8 mouse cellular contexts compared by ENCODE assay signal in the genomic region with DNA sequence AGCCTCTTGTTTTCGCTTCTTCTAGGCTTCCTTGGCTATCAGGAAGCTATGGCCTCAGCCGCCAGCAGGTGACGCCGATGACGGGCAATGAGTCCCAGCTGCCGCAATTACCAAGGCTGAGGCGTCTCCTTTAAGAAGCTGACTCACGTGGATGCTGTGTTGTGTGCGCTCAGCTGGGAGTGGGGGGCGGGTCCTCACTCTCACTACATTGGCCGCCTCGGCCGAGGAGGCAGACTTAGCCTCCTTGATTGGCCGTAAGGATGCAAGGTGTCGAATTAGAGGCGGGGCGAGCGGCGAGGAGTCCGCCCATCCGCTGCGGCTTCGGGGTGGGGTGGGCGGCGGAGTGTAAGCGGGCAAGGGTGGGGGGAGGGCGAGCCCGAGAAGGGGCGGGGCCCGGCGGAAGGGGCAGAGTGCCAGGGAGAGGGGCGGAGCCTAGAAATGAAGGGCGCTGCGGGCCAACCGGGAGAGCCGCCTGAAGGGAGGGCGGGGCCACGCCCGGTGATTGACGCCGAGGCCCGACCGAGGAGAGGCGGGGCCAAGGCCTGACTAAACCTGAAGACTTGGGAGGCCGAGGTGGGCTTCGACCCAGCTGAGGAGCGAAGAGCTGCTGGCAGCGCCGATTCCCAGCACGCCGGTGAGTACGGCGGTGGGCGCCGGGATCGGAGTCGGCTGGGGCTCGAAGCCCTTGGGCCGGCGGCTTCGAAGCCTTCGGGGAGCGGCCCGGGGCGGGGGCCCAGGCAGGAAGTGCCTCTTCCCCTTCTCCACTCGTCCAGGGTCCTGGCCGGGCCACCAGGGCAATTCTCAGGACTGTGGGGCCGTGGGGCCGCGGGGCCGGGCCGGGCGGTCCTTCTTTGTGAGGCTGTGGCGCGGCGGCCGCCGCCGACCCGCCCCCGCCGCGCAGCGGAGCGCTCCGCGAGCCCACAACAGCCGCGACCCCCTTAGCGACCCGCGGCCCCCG. TPM values are rescaled to one million over a fixed set of nuclear protein-coding genes. Genes with fewer than 3 reads are reported as not detected.
DNase-seq lines count a peak whose midpoint lies in the region; ATAC-seq lines count a peak whose summit lies in the region.

TSS of gene Ypel5 (plus strand) at position 296 of the 958 bp plus-strand sequence.

- no peaks in the 10 kb centered on the region for H3K27me3 ChIP-seq in heart, embryonic 10.5 days (ENCODE audit: insufficient read depth, poor library complexity, severe bottlenecking)
- no peaks in the 10 kb centered on the region for H3K27me3 ChIP-seq in kidney, embryonic 15.5 days

- peak within 1 kb of the TSS; percentile 73 for H3K4me2 ChIP-seq in kidney, embryonic 15.5 days

- H3K9me3 ChIP-seq in heart, embryonic 10.5 days: no peaks in the 10 kb centered on the region
- no peaks in the 10 kb centered on the region for H3K9me3 ChIP-seq in kidney, embryonic 15.5 days (replicated peaks)

- H3K4me3 ChIP-seq in heart, embryonic 10.5 days: peak within 1 kb of the TSS; percentile 97
- peak within 1 kb of the TSS; percentile 96 for H3K4me3 ChIP-seq in kidney, embryonic 15.5 days (replicated peaks)

- peak within 1 kb of the TSS; percentile 98 for H3K27ac ChIP-seq in heart, embryonic 10.5 days
- peak within 1 kb of the TSS; percentile 98 for H3K27ac ChIP-seq in kidney, embryonic 15.5 days

- peak; percentile 97 to 98 for DNase-seq in B cell, adult 2 months
- DNase-seq in brain, adult 2 months (ENCODE audit: low read depth, low spot score): peak; percentile 100
- DNase-seq in heart, embryonic 10.5 days (ENCODE audit: low spot score): peak; percentile 100
- DNase-seq in liver: peak; percentile 99
- peak; percentile 99 for DNase-seq in spleen, postnatal 4 days (ENCODE audit: low spot score in 2 of 2)

- WGBS in heart, embryonic 10.5 days: 1% methylated on average over 84 of the region's 93 CpGs
- under 1% methylated on average over 68 of the region's 93 CpGs for WGBS in kidney, embryonic 15.5 days

- peak within 1 kb of the TSS; percentile 88 for H3K9ac ChIP-seq in kidney, embryonic 15.5 days

- H3K4me1 ChIP-seq in heart, embryonic 10.5 days: peaks cover 9% of the 10 kb centered on the region
- peaks cover 16% of the 10 kb centered on the region for H3K4me1 ChIP-seq in kidney, embryonic 15.5 days

- ATAC-seq in erythroblast, adult 5-6 weeks (replicated peaks; ENCODE audit: low FRiP score, poor library complexity, severe bottlenecking): peak; percentile 88
- ATAC-seq in kidney, embryonic 15.5 days (replicated peaks; ENCODE audit: low FRiP score): peak; percentile 99
- ATAC-seq in monocyte, adult 5-6 weeks (replicated peaks; ENCODE audit: insufficient number of reproducible peaks, low FRiP score, low TSS enrichment, poor library complexity, severe bottlenecking): peak; percentile 93

- H3K36me3 ChIP-seq in heart, embryonic 10.5 days: no peaks in the 10 kb centered on the region
- H3K36me3 ChIP-seq in kidney, embryonic 15.5 days: no peaks in the 10 kb centered on the region

RNA-seq across cellular contexts. Expression of gene Ypel5, which starts in this region (rescaled TPM):
- total RNA-seq in erythroblast, adult 5-6 weeks (2015; ENCODE audit: low replicate concordance): 173 and 174 TPM in 2 replicates
- total RNA-seq in erythroblast, adult 5-6 weeks (2017; ENCODE audit: low replicate concordance): 314 and 339 TPM in 2 replicates
- 34.7 and 44.9 TPM in 2 replicates for polyA plus RNA-seq in heart, embryonic 10.5 days (2016; fragmentation: Nextera tagmentation; extraction: Ambion mirVana)
- 43.1 and 43.3 TPM in 2 replicates for polyA plus RNA-seq in kidney, embryonic 15.5 days (2015; fragmentation: Nextera tagmentation; extraction: Ambion mirVana)
- 165 to 238 TPM (median 228 TPM) in 3 replicates for total RNA-seq in monocyte, adult 5-6 weeks (2017)

Comparison
In these comparisons a context has a peak if more than half of its experiments do, and no peak if none do; other contexts are left out.
1. Peak in every context shown above with its lines: DNase-seq, ATAC-seq, H3K4me3 ChIP-seq and H3K27ac ChIP-seq.